Mouse (Mus musculus) fibroblast of lung, adult 2 months (primary cell): ENCODE results near the gene 1500011B03Rik.
A peak's percentile ranks its signal among the peaks of the same experiment; 100 is the strongest.
"Not testable (repeated sequence)": the region's sequence is repeated elsewhere in the genome, so short reads cannot be mapped to it uniquely, and the experiment has no call there.

Experiments used
- DNase-seq: peaks from one replicate; pipeline ENCODE4 v3.0.0-alpha.2; 2011; ENCODE audit warnings: low read depth

The 1500011B03Rik gene

DNA sequence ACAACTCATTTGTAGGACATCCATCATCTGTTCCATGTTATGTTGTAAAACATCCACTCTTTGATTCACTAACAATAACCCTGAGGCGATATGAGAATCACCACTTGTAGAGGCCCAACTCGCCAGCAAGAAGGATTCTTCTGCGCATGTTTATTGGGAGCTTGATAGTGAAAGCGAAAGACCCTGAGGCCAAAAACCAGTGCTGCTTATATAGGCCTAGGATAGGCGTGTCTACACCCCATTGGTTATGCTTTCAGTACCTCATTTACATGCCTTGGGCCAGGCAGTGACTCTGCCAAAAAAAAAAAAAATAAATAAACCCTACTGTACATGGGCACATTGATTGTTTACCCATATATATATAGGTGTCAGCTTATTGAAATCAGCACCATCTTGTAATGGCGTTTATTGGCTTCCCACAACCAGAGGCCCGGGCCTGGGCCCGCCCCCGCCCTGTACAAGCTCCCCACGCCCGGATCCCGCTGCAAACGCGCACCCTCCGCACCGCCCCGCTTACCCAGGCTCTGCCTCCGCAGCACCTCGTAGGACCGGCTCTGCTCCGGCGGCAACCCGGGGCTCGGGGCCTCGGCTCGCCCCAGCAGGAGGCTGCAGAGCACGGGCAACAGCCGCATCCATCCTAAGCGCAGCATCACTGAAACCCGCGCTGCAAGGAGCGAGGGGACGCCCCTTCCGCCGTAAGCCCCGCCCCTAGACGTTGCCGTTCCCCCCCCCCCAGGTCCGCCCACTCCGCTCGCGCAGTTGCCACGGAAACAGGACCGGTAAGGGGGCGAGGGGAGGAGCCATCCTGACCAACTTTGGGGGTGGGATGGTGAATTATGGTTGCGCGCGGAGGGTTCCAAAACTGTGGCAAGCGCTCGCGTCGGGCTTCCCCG is at the start of gene 1500011B03Rik:
TSS of gene 1500011B03Rik (minus strand) at position 673 of the 893 bp plus-strand sequence.
- DNase-seq = peak; percentile 26

- no peak for DNase-seq
These were observed 42.0 kb upstream of the 1500011B03Rik start for GRCm38 (mm10) chr5:114865279-114865678.

GRCm38 (mm10) chr5:114864813-114865212 is 41.5 kb upstream of the 1500011B03Rik start:
- DNase-seq = no peak

- no peak for DNase-seq
These were observed 38.5 kb upstream of the 1500011B03Rik start for GRCm38 (mm10) chr5:114861730-114862129.

DNA sequence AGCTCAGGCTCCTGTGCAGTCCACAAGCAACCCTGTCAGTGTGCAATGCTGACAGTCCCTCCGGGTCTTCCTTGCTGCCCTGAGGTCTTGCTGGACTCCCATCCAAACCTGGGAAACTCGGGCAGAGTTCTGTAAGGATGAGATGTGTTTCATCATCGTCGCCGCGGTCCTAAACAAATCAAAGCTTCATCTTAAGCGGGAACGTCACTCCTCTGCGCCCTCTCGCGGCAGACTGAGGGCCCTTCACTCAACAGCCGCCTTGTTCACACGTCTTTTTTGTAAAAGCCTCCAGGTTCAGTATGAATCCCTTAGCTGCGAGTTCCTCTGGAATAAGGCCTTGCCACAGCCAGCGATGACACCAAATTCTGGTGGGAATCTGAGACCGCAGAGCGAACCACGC is 36.0 kb upstream of the 1500011B03Rik start:
- peak; percentile 63 for DNase-seq

DNA sequence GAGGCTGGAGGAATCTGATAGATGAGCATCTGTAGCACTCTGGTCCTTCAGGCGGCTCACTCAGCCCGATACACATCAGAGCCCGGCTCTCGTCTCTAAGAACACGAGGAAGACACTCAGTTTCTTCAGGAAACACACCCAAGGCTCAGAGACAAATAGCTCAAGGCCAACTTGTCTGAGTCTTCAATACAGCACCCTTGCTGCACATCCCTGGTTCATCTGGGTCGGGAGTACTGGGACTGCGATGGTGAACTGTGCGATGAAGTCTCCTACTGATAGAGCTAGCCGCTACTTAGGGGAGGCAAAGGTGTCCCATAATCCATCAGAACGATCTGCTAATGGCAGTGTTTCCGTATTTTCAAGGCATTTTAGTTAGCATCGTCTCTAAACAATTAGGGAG is 35.3 kb upstream of the 1500011B03Rik start, which contains the start of gene Gm9936:
TSS of gene Gm9936 (minus strand) at position 101 of the 400 bp plus-strand sequence.
- no peak for DNase-seq

DNA sequence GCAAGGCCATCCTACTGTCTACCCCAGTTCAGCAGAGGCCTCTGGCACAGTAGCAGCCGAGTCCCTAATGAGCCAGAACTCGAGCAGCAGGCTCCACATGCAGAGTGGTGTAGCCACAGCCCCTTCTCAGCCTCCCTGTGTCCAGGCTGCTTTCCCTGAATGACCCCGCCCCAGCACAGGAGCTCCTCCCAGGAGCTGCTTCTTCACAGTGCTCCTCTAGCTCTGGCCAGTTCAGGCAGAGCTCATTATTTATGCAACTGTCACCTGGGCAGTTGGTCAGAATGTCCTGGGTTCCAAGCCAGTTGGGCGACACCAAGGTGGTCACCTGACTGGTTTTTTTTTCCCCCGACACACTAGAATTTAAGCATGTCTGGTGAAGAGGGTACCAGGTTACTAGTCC is 30.1 kb upstream of the 1500011B03Rik start, which contains the start of gene 4930519G04Rik:
TSS of gene 4930519G04Rik (plus strand) at position 301 of the 400 bp plus-strand sequence.
- not testable (repeated sequence) for DNase-seq

GRCm38 (mm10) chr5:114851565-114852236 is 28.4 kb upstream of the 1500011B03Rik start:
- DNase-seq = no peak

GRCm38 (mm10) chr5:114844371-114844770 is 21.1 kb upstream of the 1500011B03Rik start:
- DNase-seq = not testable (repeated sequence)

GRCm38 (mm10) chr5:114842674-114843073 is 19.4 kb upstream of the 1500011B03Rik start:
- no peak for DNase-seq

- DNase-seq = not testable (repeated sequence)
These were observed 18.9 kb upstream of the 1500011B03Rik start for GRCm38 (mm10) chr5:114842155-114842554.

- DNase-seq = not testable (repeated sequence)
These were observed 17.2 kb upstream of the 1500011B03Rik start for GRCm38 (mm10) chr5:114840481-114840880.

- DNase-seq = no peak
These were observed 13.6 kb upstream of the 1500011B03Rik start for GRCm38 (mm10) chr5:114836886-114837285.

DNA sequence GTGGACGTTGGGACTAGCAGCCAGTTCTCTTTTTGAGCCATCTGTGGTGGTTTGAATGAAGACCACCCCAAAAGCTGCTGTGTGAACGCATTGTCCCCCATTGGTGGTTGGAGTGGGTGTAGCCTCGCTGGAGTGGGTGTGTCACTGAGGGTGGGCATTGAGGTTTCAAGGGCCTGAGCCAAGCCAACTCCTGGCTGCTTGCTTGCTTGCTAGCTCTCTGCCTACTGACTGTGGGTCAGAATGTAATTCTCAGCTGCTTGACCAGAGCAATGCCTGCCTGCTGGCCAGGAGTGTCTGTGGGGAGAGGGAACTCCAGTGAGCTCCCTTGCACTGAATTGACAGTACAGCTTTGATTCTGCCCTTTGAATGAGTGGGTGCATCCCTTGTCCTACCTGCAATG is 6.5 kb upstream of the 1500011B03Rik start:
- DNase-seq = no peak

DNA sequence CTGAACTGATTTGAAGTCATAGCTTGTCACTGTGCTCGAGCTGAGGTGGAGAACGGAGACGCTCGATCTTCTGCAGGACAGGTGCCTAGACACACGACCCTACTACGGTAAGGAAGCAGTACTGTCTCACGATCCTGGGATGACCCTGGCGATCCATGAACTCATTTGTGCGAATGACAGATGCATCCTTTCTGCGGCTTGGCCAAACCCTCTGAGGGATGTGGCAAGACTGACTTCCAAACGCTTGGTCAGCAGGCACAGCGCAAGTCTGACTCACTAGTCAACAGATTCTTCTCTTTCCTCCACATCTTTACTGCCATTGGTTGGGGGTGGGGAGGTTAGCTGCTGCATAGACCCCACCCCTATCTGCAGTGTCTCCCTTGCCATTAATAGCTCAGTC is 4.2 kb upstream of the 1500011B03Rik start:
- no peak for DNase-seq

- DNase-seq = no peak
These were observed 2.9 kb upstream of the 1500011B03Rik start for GRCm38 (mm10) chr5:114825978-114826691.

- DNase-seq = peak; percentile 24
These were observed 929 bp upstream of the 1500011B03Rik start for GRCm38 (mm10) chr5:114824197-114824596.

DNA sequence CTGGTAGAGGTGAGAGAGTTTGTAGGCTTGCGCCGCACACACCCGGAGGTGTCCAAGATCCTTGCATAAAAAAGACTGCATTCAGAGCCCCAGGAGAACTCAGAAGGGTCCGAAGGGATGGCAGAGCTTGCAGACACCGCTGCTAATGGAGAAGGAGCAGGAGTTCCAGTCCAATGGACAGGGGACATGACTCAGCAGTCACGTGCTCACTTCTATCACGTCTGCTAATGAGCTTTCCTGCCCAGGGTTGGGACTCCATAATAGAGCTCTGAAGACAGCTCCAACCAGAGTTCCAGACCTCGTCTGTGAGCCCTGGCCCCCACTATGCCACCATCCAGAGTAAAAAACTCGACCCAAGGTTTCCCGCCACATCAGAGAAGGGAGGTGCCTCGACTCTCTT is 5.1 kb downstream of the 1500011B03Rik start:
- no peak for DNase-seq

- no peak for DNase-seq
These were observed 6.7 kb downstream of the 1500011B03Rik start for GRCm38 (mm10) chr5:114816599-114816998.

- DNase-seq = peak; percentile 43
These were observed 9.6 kb downstream of the 1500011B03Rik start for GRCm38 (mm10) chr5:114813525-114814181.

- no peak for DNase-seq
These were observed 13.4 kb downstream of the 1500011B03Rik start for GRCm38 (mm10) chr5:114809826-114810225.
